Mouse (Mus musculus) CD4-positive helper T cell, adult 2 months (primary cell): ENCODE data around the gene Smarcal1.

Experiments used
- DNase-seq: peaks from one replicate; pipeline ENCODE4 v3.0.0-alpha.2; 2012; ENCODE audit warnings: low read depth, missing footprints, low spot score

Gene Smarcal1

GRCm38 (mm10) chr1:72582947-72583731 lies at the start of gene Smarcal1:
Smarcal1 (plus strand) TSS chr1:72583251.
- DNase-seq = peak; percentile 95

GRCm38 (mm10) chr1:72533439-72533838 lies 49.6 kb upstream of the Smarcal1 start:
- DNase-seq = no peak

- DNase-seq = no peak
Measured at GRCm38 (mm10) chr1:72535725-72536571, 47.1 kb upstream of the Smarcal1 start.

- DNase-seq = no peak
Measured at GRCm38 (mm10) chr1:72536611-72537351, 46.3 kb upstream of the Smarcal1 start, which contains the start of gene March4. March4 (minus strand) TSS chr1:72536930.

- DNase-seq = no peak
Measured at GRCm38 (mm10) chr1:72538266-72538665, 44.8 kb upstream of the Smarcal1 start.

GRCm38 (mm10) chr1:72550317-72550716 lies 32.7 kb upstream of the Smarcal1 start:
- DNase-seq = no peak

GRCm38 (mm10) chr1:72556471-72556870 lies 26.6 kb upstream of the Smarcal1 start:
- DNase-seq = no peak

GRCm38 (mm10) chr1:72558625-72559024 lies 24.4 kb upstream of the Smarcal1 start:
- DNase-seq = no peak

- no peak for DNase-seq
Measured at GRCm38 (mm10) chr1:72564334-72564962, 18.6 kb upstream of the Smarcal1 start.

GRCm38 (mm10) chr1:72567056-72567455 lies 16.0 kb upstream of the Smarcal1 start:
- no peak for DNase-seq

GRCm38 (mm10) chr1:72568725-72569124 lies 14.3 kb upstream of the Smarcal1 start:
- DNase-seq = no peak

- no peak for DNase-seq
Measured at GRCm38 (mm10) chr1:72574047-72574446, 9.0 kb upstream of the Smarcal1 start.

GRCm38 (mm10) chr1:72574608-72575007 lies 8.4 kb upstream of the Smarcal1 start:
- DNase-seq = no peak

GRCm38 (mm10) chr1:72575121-72575520 lies 7.9 kb upstream of the Smarcal1 start:
- no peak for DNase-seq

GRCm38 (mm10) chr1:72577481-72577922 lies 5.5 kb upstream of the Smarcal1 start:
- no peak for DNase-seq

GRCm38 (mm10) chr1:72578351-72578750 lies 4.7 kb upstream of the Smarcal1 start:
- no peak for DNase-seq

- peak; percentile 50 for DNase-seq
Measured at GRCm38 (mm10) chr1:72578806-72579205, 4.2 kb upstream of the Smarcal1 start.

GRCm38 (mm10) chr1:72583906-72584305 lies 855 bp downstream of the Smarcal1 start:
- peak; percentile 10 for DNase-seq

GRCm38 (mm10) chr1:72585971-72586875 lies 3.2 kb downstream of the Smarcal1 start:
- no peak for DNase-seq

- DNase-seq = no peak
Measured at GRCm38 (mm10) chr1:72587532-72587931, 4.5 kb downstream of the Smarcal1 start.
